Mouse (Mus musculus): Measurements from ENCODE around the gene Elane. TPM values are rescaled to one million over a fixed set of nuclear protein-coding genes. Genes with fewer than 3 reads are reported as not detected.

Gene Elane
- polyA plus RNA-seq, 1 experiment from 2014 or later, result 0.55 TPM

GRCm38 (mm10) chr10:79843476-79843875 is 42.6 kb upstream of the Elane start:
- TF ChIP-seq EP300 (optimal IDR thresholded peaks at IDR 0.05) (no peak), CTCF (IDR thresholded peaks at IDR 0.05; ENCODE audit: low read depth) (no peak)
- Histone ChIP-seq H3K27me3 (ENCODE audit: control insufficient read depth, insufficient read depth, low read length) (no peaks in the 10 kb centered on the region), H3K27ac (replicated peaks) (no peak overlapping the region), H3K4me2 (replicated peaks; ENCODE audit: low read depth) (no peak overlapping the region), H3K4me3 (ENCODE audit: low read depth, low read length) (no peak overlapping the region), H3K36me3 (ENCODE audit: control insufficient read depth, insufficient read depth, low read length) (no peaks in the 10 kb centered on the region), H3K9me3 (ENCODE audit: control insufficient read depth, low read length) (no peaks in the 10 kb centered on the region), H3K4me1 (replicated peaks; ENCODE audit: control insufficient read depth, insufficient read depth) (no peaks in the 10 kb centered on the region), H3K9ac (ENCODE audit: low read length) (0 out of 2 replicates have a peak overlapping the region, but pooled peaks have one; percentile 8)
- peak; percentile 42 for DNase-seq (ENCODE audit: low spot score)
- WGBS, result 45% methylated on average over 6 of the region's 6 CpGs
- no peak for ATAC-seq (ENCODE audit: low FRiP score, low TSS enrichment)

GRCm38 (mm10) chr10:79846553-79846952 is 39.5 kb upstream of the Elane start:
- no peak overlapping the region for H3K27ac ChIP-seq (replicated peaks)
- no peaks in the 10 kb centered on the region for H3K27me3 ChIP-seq (ENCODE audit: control insufficient read depth, insufficient read depth, low read length)
- H3K9ac ChIP-seq (ENCODE audit: low read length), result no peak overlapping the region
- no peak for ATAC-seq (ENCODE audit: low FRiP score, low TSS enrichment)
- 64% methylated on average over 5 of the region's 5 CpGs for WGBS
- H3K4me1 ChIP-seq (replicated peaks; ENCODE audit: control insufficient read depth, insufficient read depth), result peaks cover under 1% of the 10 kb centered on the region; the same call in 1 of the 2 replicates
- H3K4me3 ChIP-seq (ENCODE audit: low read depth, low read length), result no peak overlapping the region
- H3K36me3 ChIP-seq (ENCODE audit: control insufficient read depth, insufficient read depth, low read length), result no peaks in the 10 kb centered on the region
- DNase-seq (ENCODE audit: low spot score), result no peak
- no peaks in the 10 kb centered on the region for H3K9me3 ChIP-seq (ENCODE audit: control insufficient read depth, low read length)
- H3K4me2 ChIP-seq (replicated peaks; ENCODE audit: low read depth), result no peak overlapping the region
- TF ChIP-seq CTCF (IDR thresholded peaks at IDR 0.05; ENCODE audit: low read depth) (no peak), EP300 (optimal IDR thresholded peaks at IDR 0.05) (no peak)

- no peaks in the 10 kb centered on the region for H3K36me3 ChIP-seq (ENCODE audit: control insufficient read depth, insufficient read depth, low read length)
- H3K9me3 ChIP-seq (ENCODE audit: control insufficient read depth, low read length), result no peaks in the 10 kb centered on the region
- no peak overlapping the region for H3K27ac ChIP-seq (replicated peaks)
- H3K4me3 ChIP-seq (ENCODE audit: low read depth, low read length), result no peak overlapping the region
- ATAC-seq (ENCODE audit: low FRiP score, low TSS enrichment) (no peak), DNase-seq (ENCODE audit: low spot score) (no peak)
- H3K27me3 ChIP-seq (ENCODE audit: control insufficient read depth, insufficient read depth, low read length), result no peaks in the 10 kb centered on the region
- peaks cover 16% of the 10 kb centered on the region for H3K4me1 ChIP-seq (replicated peaks; ENCODE audit: control insufficient read depth, insufficient read depth)
- H3K9ac ChIP-seq (ENCODE audit: low read length), result no peak overlapping the region
- H3K4me2 ChIP-seq (replicated peaks; ENCODE audit: low read depth), result no peak overlapping the region
- 75% methylated on average over 8 of the region's 8 CpGs for WGBS
- TF ChIP-seq EP300 (optimal IDR thresholded peaks at IDR 0.05) (no peak), CTCF (IDR thresholded peaks at IDR 0.05; ENCODE audit: low read depth) (no peak)
Observed at GRCm38 (mm10) chr10:79849941-79850628, 36.0 kb upstream of the Elane start.

- TF ChIP-seq EP300 (optimal IDR thresholded peaks at IDR 0.05) (no peak), CTCF (IDR thresholded peaks at IDR 0.05; ENCODE audit: low read depth) (no peak)
- Histone ChIP-seq H3K9me3 (ENCODE audit: control insufficient read depth, low read length) (no peaks in the 10 kb centered on the region), H3K27me3 (ENCODE audit: control insufficient read depth, insufficient read depth, low read length) (no peaks in the 10 kb centered on the region), H3K4me2 (replicated peaks; ENCODE audit: low read depth) (peak overlapping the region; percentile 62; the same call in 1 of the 2 replicates), H3K4me1 (replicated peaks; ENCODE audit: control insufficient read depth, insufficient read depth) (peaks cover 16% of the 10 kb centered on the region), H3K9ac (ENCODE audit: low read length) (peak overlapping the region; percentile 43), H3K4me3 (ENCODE audit: low read depth, low read length) (no peak overlapping the region), H3K36me3 (ENCODE audit: control insufficient read depth, insufficient read depth, low read length) (no peaks in the 10 kb centered on the region), H3K27ac (replicated peaks) (peak overlapping the region; percentile 99)
- 49% methylated on average over 3 of the region's 3 CpGs for WGBS
- ATAC-seq (ENCODE audit: low FRiP score, low TSS enrichment) (no peak), DNase-seq (ENCODE audit: low spot score) (no peak)
Observed at GRCm38 (mm10) chr10:79851653-79852052, 34.4 kb upstream of the Elane start.

- DNase-seq (ENCODE audit: low spot score), result no peak
- peaks cover 3% of the 10 kb centered on the region; the same call in 1 of the 2 replicates for H3K36me3 ChIP-seq (ENCODE audit: control insufficient read depth, insufficient read depth, low read length)
- no peak for TF ChIP-seq CTCF (IDR thresholded peaks at IDR 0.05; ENCODE audit: low read depth)
- TF ChIP-seq EP300 (optimal IDR thresholded peaks at IDR 0.05), result no peak
Observed at GRCm38 (mm10) chr10:79852107-79852789, 33.8 kb upstream of the Elane start.

GRCm38 (mm10) chr10:79852827-79853226 is 33.2 kb upstream of the Elane start:
- H3K27ac ChIP-seq (replicated peaks), result peak overlapping the region; percentile 99
- no peak for DNase-seq (ENCODE audit: low spot score)
- H3K9ac ChIP-seq (ENCODE audit: low read length), result peak overlapping the region; percentile 67

More at GRCm38 (mm10) chr10:79852107-79852789, 33.8 kb upstream of the Elane start:
- 16% methylated on average over 9 of the region's 9 CpGs for WGBS
- H3K27ac ChIP-seq (replicated peaks), result peak overlapping the region; percentile 99
- peaks cover 18% of the 10 kb centered on the region for H3K4me1 ChIP-seq (replicated peaks; ENCODE audit: control insufficient read depth, insufficient read depth)
- ATAC-seq (ENCODE audit: low FRiP score, low TSS enrichment), result no peak
- no peaks in the 10 kb centered on the region for H3K9me3 ChIP-seq (ENCODE audit: control insufficient read depth, low read length)
- peak overlapping the region; percentile 67 for H3K9ac ChIP-seq (ENCODE audit: low read length)
- no peaks in the 10 kb centered on the region for H3K27me3 ChIP-seq (ENCODE audit: control insufficient read depth, insufficient read depth, low read length)
- H3K4me2 ChIP-seq (replicated peaks; ENCODE audit: low read depth), result peak overlapping the region; percentile 62
- H3K4me3 ChIP-seq (ENCODE audit: low read depth, low read length), result 0 out of 2 replicates have a peak overlapping the region, but pooled peaks have one; percentile 41

More at GRCm38 (mm10) chr10:79852827-79853226, 33.2 kb upstream of the Elane start:
- H3K36me3 ChIP-seq (ENCODE audit: control insufficient read depth, insufficient read depth, low read length), result peaks cover 4% of the 10 kb centered on the region; the same call in 1 of the 2 replicates
- no peaks in the 10 kb centered on the region for H3K9me3 ChIP-seq (ENCODE audit: control insufficient read depth, low read length)
- no peak for ATAC-seq (ENCODE audit: low FRiP score, low TSS enrichment)
- H3K4me1 ChIP-seq (replicated peaks; ENCODE audit: control insufficient read depth, insufficient read depth), result peaks cover 22% of the 10 kb centered on the region
- H3K4me2 ChIP-seq (replicated peaks; ENCODE audit: low read depth), result peak overlapping the region; percentile 62
- 15% methylated on average over 8 of the region's 8 CpGs for WGBS
- no peak for TF ChIP-seq CTCF (IDR thresholded peaks at IDR 0.05; ENCODE audit: low read depth)
- TF ChIP-seq EP300 (optimal IDR thresholded peaks at IDR 0.05), result no peak
- H3K27me3 ChIP-seq (ENCODE audit: control insufficient read depth, insufficient read depth, low read length), result no peaks in the 10 kb centered on the region
- peak overlapping the region; percentile 41 for H3K4me3 ChIP-seq (ENCODE audit: low read depth, low read length)
